Mouse (Mus musculus): Measurements from ENCODE around the gene Gm14137.

Gm14137 gene

GRCm38 (mm10) chr2:119173991-119174651, at the start of gene Gm14137:
Gm14137 (plus strand) TSS chr2:119174509.
- DNase-seq: no peak

- DNase-seq: no peak
Measured at GRCm38 (mm10) chr2:119136346-119136898, 37.9 kb upstream of the Gm14137 start.

GRCm38 (mm10) chr2:119145199-119145598, 29.1 kb upstream of the Gm14137 start:
- DNase-seq: peak; percentile 14

GRCm38 (mm10) chr2:119146435-119146834, 27.9 kb upstream of the Gm14137 start:
- no peak for DNase-seq

- DNase-seq: no peak
Measured at GRCm38 (mm10) chr2:119147160-119147678, 27.1 kb upstream of the Gm14137 start.

- DNase-seq: no peak
Measured at GRCm38 (mm10) chr2:119147775-119148174, 26.5 kb upstream of the Gm14137 start.

GRCm38 (mm10) chr2:119152255-119152654, 22.1 kb upstream of the Gm14137 start:
- no peak for DNase-seq

GRCm38 (mm10) chr2:119154683-119155082, 19.6 kb upstream of the Gm14137 start:
- no peak for DNase-seq

- DNase-seq: no peak
Measured at GRCm38 (mm10) chr2:119155388-119155787, 18.9 kb upstream of the Gm14137 start.

GRCm38 (mm10) chr2:119156081-119156680, 18.1 kb upstream of the Gm14137 start:
- DNase-seq: no peak

GRCm38 (mm10) chr2:119156681-119157572, 17.4 kb upstream of the Gm14137 start, which contains the start of gene Rmdn3:
Rmdn3 (minus strand) TSS chr2:119157034.
- peak; percentile 94 for DNase-seq

GRCm38 (mm10) chr2:119157836-119158235, 16.5 kb upstream of the Gm14137 start:
- no peak for DNase-seq

GRCm38 (mm10) chr2:119161247-119161646, 13.1 kb upstream of the Gm14137 start:
- DNase-seq: no peak

GRCm38 (mm10) chr2:119163135-119163534, 11.2 kb upstream of the Gm14137 start:
- DNase-seq: no peak

GRCm38 (mm10) chr2:119163999-119164398, 10.3 kb upstream of the Gm14137 start:
- no peak for DNase-seq

GRCm38 (mm10) chr2:119165401-119165800, 8.9 kb upstream of the Gm14137 start:
- no peak for DNase-seq

- peak; percentile 5 for DNase-seq
Measured at GRCm38 (mm10) chr2:119166901-119167865, 7.1 kb upstream of the Gm14137 start, which contains the start of gene Gchfr. Gchfr (plus strand) TSS chr2:119167773.

GRCm38 (mm10) chr2:119167866-119168256, 6.4 kb upstream of the Gm14137 start:
- DNase-seq: no peak

GRCm38 (mm10) chr2:119170282-119170681, 4.0 kb upstream of the Gm14137 start:
- DNase-seq: no peak

- no peak for DNase-seq
Measured at GRCm38 (mm10) chr2:119171574-119171973, 2.7 kb upstream of the Gm14137 start.

GRCm38 (mm10) chr2:119172446-119172845, 1.9 kb upstream of the Gm14137 start:
- DNase-seq: no peak
